Mouse (Mus musculus): Measurements from ENCODE around the gene Gcc1.

DNA sequence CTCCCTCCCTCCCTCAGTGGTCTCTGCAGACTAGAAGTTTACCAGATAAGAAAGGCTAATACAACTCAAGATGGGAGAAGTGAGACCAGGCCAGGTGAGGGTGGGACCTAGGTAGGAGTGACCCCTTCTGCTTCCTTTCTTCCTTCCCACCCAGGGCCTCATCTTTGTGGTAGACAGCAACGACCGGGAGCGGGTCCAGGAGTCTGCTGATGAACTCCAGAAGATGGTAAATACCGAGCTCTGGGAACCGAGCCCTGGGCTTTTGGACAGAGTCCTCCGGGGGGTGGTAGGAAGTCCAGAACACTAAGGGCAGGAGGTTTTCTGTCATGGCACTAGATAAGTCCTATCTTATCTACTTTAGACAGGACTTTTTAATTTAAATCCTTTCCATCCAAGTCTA is 3.2 kb downstream of the Gcc1 start:
- no peak for TF ChIP-seq ZNF384 (IDR thresholded peaks at IDR 0.05; ENCODE audit: low read depth, low read length)
- no peak for TF ChIP-seq CHD2 (IDR thresholded peaks at IDR 0.05; ENCODE audit: low read depth, low read length)

Data from ES-E14 (cell line).